Mouse (Mus musculus) intestine, postnatal 0 days (tissue): ENCODE measurements at regions not wholly inside any gene's neighbourhood (a gene's known extent, or its start where the extent isn't known, plus 50 kb on each side); places are given as distances from the start of the nearest gene placed in this dataset.

ENCODE experiments used
- ATAC-seq: fragments of 200-750 bp; cut with Nextera tagmentation; 2 replicates; pipeline ENCODE4 v1.8.0; 2017; ENCODE audit warnings: mild to moderate bottlenecking, moderate TSS enrichment, moderate library complexity
- H3K27ac ChIP-seq: fragments of 300-500 bp; sonication (generic); 2 replicates; pipeline ENCODE4 v1.5.1; 2014; ENCODE audit warnings: mild to moderate bottlenecking, low read depth, low read length, moderate library complexity
- H3K27me3 ChIP-seq: fragments of 300-500 bp; sonication (generic); replicated peaks from 2 replicates; pipeline ENCODE4 v1.6.1; 2014; ENCODE audit warnings: low read length, mixed read lengths; ENCODE audit not compliant: control insufficient read depth, insufficient read depth
- H3K36me3 ChIP-seq: fragments of 300-500 bp; sonication (generic); 2 replicates; pipeline ENCODE4 v1.6.1; 2014; ENCODE audit warnings: mild to moderate bottlenecking, moderate library complexity; ENCODE audit not compliant: control insufficient read depth, insufficient read depth
- H3K4me1 ChIP-seq: fragments of 300-500 bp; sonication (generic); replicated peaks from 2 replicates; pipeline ENCODE4 v1.6.1; 2014; ENCODE audit warnings: antibody characterized with exemption, low read length, mixed read lengths; ENCODE audit not compliant: control insufficient read depth, insufficient read depth
- H3K4me2 ChIP-seq: fragments of 300-500 bp; sonication (generic); replicated peaks from 2 replicates; pipeline ENCODE4 v1.6.1; 2014; ENCODE audit warnings: low read depth, mild to moderate bottlenecking, moderate library complexity
- H3K4me3 ChIP-seq: fragments of 300-500 bp; sonication (generic); 2 replicates; pipeline ENCODE4 v1.5.1; 2014; ENCODE audit warnings: low read depth, low read length
- H3K9ac ChIP-seq: fragments of 300-500 bp; sonication (generic); 2 replicates; pipeline ENCODE4 v1.6.1; 2014; ENCODE audit warnings: mild to moderate bottlenecking, low read depth, low read length
- H3K9me3 ChIP-seq: fragments of 300-500 bp; sonication (generic); 2 replicates; pipeline ENCODE4 v1.6.1; 2016; ENCODE audit warnings: mixed run types; ENCODE audit not compliant: control insufficient read depth
- CTCF ChIP-seq: sonication (generic); IDR thresholded peaks from 2 replicates; pipeline ENCODE4 v1.5.1; 2016; ENCODE audit warnings: low read depth, mild to moderate bottlenecking, control low read depth, antibody characterized with exemption, moderate library complexity
- WGBS: fragments of 180-500 bp; shearing (Covaris S2); extraction: QIAGEN DNeasy Blood & Tissue Kit; methylation state at CpG from one replicate; pipeline ENCODE4 v1.1.7; 2014; 5-methylcytosine and 5-hydroxymethylcytosine counted together

DNA sequence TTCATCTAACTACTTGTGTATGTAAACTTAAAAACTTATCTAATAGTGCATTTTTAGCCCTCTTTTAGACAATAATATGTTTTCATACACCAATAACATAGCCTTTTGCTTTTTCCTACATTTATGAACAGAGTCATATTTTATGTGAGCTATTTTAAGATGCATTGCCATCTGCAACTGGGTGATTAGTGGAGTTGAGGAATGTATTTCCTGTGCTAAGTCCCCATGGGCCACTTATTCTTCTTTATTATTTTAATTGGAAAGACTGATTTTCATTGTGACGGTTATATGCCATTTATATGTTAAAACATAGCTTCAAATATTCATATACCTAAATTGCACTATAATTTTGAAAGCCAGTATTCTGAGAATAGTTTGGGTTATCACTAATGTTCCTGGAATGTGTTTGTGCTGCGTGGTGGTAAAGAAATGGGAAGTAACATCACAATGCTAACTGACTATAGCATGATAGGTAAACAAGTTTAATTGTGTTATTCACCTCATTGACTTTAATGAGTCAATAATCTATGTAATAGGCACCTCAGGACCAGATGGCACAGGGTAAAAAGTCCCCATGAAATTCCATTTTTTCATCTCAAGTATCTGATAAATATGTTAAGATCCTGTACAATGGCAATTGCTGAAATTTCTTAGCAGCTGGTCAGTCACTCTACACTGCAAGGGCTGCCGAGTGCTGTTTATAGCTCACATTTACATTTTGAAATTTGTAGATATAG, 1671.5 kb downstream of the Efnb2 start:
- no peak for TF ChIP-seq CTCF
- H3K36me3 ChIP-seq: no peaks in the 10 kb centered on the region
- H3K4me3 ChIP-seq: no peak overlapping the region
- H3K4me1 ChIP-seq: no peaks in the 10 kb centered on the region
- ATAC-seq: no peak
- no peaks in the 10 kb centered on the region for H3K9me3 ChIP-seq
- H3K9ac ChIP-seq: no peak overlapping the region
- WGBS: 73% methylated on average over 3 of the region's 3 CpGs
- H3K27me3 ChIP-seq: no peaks in the 10 kb centered on the region
- H3K4me2 ChIP-seq: no peak overlapping the region
- H3K27ac ChIP-seq: no peak overlapping the region

DNA sequence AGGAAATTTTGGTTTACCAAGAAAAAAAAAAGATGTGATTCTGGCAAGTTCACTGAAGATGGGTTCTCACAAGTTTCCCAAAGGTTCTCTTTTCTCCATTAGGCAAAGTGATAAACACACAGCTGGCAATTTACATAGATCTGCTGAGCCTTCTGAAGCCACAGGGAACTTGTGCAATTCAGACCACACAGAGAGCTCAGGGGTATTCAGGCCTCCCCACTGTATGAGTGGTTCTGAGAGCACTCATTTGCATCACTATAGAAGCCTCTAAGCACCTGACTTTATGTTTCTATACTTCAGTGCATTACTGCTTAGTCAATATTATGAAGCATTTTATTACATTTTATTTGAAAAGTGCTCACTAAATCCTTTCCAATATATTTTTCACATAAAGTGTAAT, 1687.1 kb downstream of the Efnb2 start:
- no peaks in the 10 kb centered on the region for H3K27me3 ChIP-seq
- no peak overlapping the region for H3K4me2 ChIP-seq
- no peaks in the 10 kb centered on the region for H3K4me1 ChIP-seq
- H3K9me3 ChIP-seq: no peaks in the 10 kb centered on the region
- TF ChIP-seq CTCF: no peak
- H3K9ac ChIP-seq: no peak overlapping the region
- no peaks in the 10 kb centered on the region for H3K36me3 ChIP-seq
- no peak for ATAC-seq
- no peak overlapping the region for H3K27ac ChIP-seq
- H3K4me3 ChIP-seq: no peak overlapping the region

DNA sequence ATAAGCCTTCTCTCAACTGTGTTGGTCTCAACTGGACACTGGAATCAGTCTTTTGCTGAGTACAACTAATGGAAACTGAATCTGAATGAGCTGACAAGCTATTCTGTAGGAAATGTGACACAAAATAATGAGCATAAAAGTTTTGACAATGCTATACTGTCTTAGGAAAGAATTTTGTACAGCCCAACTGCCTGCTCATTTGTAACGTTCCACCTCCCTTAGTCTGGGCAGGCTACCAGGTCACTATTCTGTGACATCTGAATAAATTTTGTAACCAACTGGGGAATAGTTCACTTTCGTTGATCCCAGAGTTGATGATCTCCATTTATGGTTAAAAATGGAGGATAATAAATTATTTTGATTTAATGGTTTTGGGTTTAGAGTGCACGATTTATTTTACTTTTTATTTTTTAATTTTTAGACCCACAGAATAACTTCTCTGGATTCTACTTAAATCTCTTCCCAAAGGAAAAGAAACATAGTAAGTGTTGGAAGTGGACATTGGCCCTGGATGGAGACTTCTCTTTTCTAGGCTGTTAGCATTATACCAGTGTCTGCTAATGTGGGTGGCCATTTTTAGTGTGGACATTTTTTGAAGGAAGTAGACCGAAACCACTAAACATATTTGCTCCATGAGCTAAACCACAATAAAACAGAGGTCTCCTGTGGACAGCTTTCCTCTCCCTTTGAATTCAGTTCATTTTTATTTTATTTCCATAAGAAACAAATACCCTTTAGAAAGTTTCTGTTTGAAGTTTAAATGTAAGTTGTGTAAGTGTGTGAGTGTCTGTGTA, 1697.8 kb downstream of the Efnb2 start:
- no peaks in the 10 kb centered on the region for H3K4me1 ChIP-seq
- no peaks in the 10 kb centered on the region for H3K9me3 ChIP-seq
- 78% methylated on average over 4 of the region's 4 CpGs for WGBS

DNA sequence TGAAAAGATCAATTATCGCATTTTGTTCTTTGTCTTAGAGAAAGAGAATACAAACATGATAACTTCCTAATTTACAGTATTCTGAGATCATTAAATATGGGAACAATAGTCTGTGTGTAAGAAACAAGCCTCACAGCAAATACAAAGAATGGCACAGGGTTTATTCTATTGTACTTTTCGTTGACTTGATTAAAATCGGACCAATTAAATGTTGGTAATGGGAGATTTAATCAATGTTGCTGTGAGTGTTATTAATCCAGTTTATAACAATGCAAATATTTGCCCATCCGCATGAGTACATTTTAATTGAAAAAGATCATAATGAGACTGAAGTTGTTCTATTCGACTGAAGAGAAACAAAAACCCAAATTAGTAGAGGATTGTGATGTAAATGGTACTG, 1703.0 kb downstream of the Efnb2 start:
- no peak overlapping the region for H3K9ac ChIP-seq
- H3K27ac ChIP-seq: no peak overlapping the region
- 88% methylated on average over 5 of the region's 5 CpGs for WGBS
- H3K27me3 ChIP-seq: no peaks in the 10 kb centered on the region
- ATAC-seq: no peak
- no peaks in the 10 kb centered on the region for H3K4me1 ChIP-seq
- no peak overlapping the region for H3K4me2 ChIP-seq
- H3K36me3 ChIP-seq: no peaks in the 10 kb centered on the region
- TF ChIP-seq CTCF: no peak
- H3K4me3 ChIP-seq: no peak overlapping the region
- H3K9me3 ChIP-seq: no peaks in the 10 kb centered on the region

More for the DNA sequence above, 1697.8 kb downstream of the Efnb2 start:
- Histone ChIP-seq H3K4me2 (no peak overlapping the region), H3K27ac (no peak overlapping the region), H3K27me3 (no peaks in the 10 kb centered on the region), H3K9ac (no peak overlapping the region), H3K4me3 (no peak overlapping the region), H3K36me3 (no peaks in the 10 kb centered on the region)
- ATAC-seq: no peak
- no peak for TF ChIP-seq CTCF

DNA sequence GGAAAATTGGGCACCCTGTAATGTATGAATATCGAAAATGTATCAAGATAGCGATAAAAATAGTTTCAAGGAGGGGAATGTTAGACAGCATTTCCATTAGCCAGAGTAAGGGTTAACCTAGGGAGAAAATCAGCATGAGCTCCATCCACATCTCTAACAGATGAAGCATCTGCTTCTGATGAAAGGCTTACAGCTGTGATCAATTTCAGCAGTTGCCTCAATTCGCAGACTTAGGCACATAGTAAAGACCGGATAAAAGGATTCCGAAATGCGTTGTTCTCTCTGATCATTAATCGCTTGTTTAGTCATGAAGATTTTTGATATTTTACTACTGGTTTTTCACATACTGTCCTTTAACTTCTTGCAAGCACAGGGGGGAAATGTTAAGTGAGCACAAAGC, 1706.8 kb downstream of the Efnb2 start:
- no peak overlapping the region for H3K9ac ChIP-seq
- no peak for TF ChIP-seq CTCF
- H3K36me3 ChIP-seq: no peaks in the 10 kb centered on the region
- no peak overlapping the region for H3K4me3 ChIP-seq
- ATAC-seq: no peak
- no peak overlapping the region for H3K4me2 ChIP-seq
- WGBS: 77% methylated on average over 7 of the region's 7 CpGs
- no peak overlapping the region for H3K27ac ChIP-seq
- no peaks in the 10 kb centered on the region for H3K4me1 ChIP-seq
- H3K27me3 ChIP-seq: no peaks in the 10 kb centered on the region
- H3K9me3 ChIP-seq: no peaks in the 10 kb centered on the region

DNA sequence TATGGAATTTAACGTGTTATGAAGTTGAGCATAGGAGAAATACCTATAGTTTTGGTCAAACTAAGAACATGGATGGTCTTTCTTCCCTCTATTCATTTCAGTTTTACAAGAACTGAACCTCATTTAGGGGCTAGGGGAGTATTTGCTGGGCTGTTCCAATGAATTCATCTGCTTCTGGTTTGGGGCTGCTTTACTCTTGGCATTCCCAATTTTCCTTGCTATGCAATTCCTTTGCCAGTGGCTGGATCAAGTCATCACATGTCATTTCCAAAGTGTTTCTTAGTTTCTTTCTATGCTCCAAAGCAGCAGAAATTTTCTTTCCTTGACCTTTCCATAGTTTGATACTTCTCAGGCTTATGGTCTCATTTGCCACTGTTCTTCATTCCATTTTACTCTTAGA, 1738.6 kb downstream of the Efnb2 start:
- no peaks in the 10 kb centered on the region for H3K36me3 ChIP-seq

More for the DNA sequence above, 1738.6 kb downstream of the Efnb2 start:
- no peak overlapping the region for H3K9ac ChIP-seq
- whole genome bisulfite sequencing: 76% methylated on average over 1 of the region's 1 CpGs
- H3K27ac ChIP-seq: no peak overlapping the region
- H3K4me1 ChIP-seq: no peaks in the 10 kb centered on the region
- H3K9me3 ChIP-seq: no peaks in the 10 kb centered on the region
- H3K27me3 ChIP-seq: no peaks in the 10 kb centered on the region
- H3K4me2 ChIP-seq: no peak overlapping the region
- no peak overlapping the region for H3K4me3 ChIP-seq
- ATAC-seq: no peak
- TF ChIP-seq CTCF: no peak
